Mouse (Mus musculus) C2C12 (cell line): ENCODE measurements around the gene Gp9.

Source experiments
- CTCF ChIP-seq: IDR thresholded peaks from one replicate; pipeline ENCODE4 v1.5.1; 2011; ENCODE audit not compliant: control insufficient read depth, insufficient read depth, insufficient read length
- MAX ChIP-seq: IDR thresholded peaks from one replicate; pipeline ENCODE4 v1.6.1; 2011; ENCODE audit warnings: mild to moderate bottlenecking, control low read depth

- TF ChIP-seq CTCF = no peak
- no peak for TF ChIP-seq MAX
Measured at GRCm38 (mm10) chr6:87809144-87809543, 31.3 kb downstream of the Gp9 start.
